Mouse (Mus musculus) embryonic fibroblast, embryonic 13.5 days (primary cell): ENCODE data around the gene A730071L15Rik.

Experiments used
- CTCF ChIP-seq: IDR thresholded peaks from 2 replicates; pipeline ENCODE4 v1.5.1; 2011; ENCODE audit warnings: mild to moderate bottlenecking, control low read depth, low read length, moderate library complexity, borderline replicate concordance; ENCODE audit not compliant: insufficient read depth
- POLR2A ChIP-seq: IDR thresholded peaks from 2 replicates; pipeline ENCODE4 v1.6.1; 2011; ENCODE audit warnings: low read depth, mild to moderate bottlenecking, control low read depth, low read length, moderate library complexity

GRCm38 (mm10) chr11:6222187-6222586 lies 22.4 kb downstream of the A730071L15Rik start:
- TF ChIP-seq POLR2A (no peak), CTCF (no peak)
